Mouse (Mus musculus): ENCODE results near the gene Mfsd4b2. TPM values are rescaled to one million over a fixed set of nuclear protein-coding genes. Genes with fewer than 3 reads are reported as not detected.
"Not testable (repeated sequence)": the region's sequence is repeated elsewhere in the genome, so short reads cannot be mapped to it uniquely, and the experiment has no call there.

Gene Mfsd4b2
- total RNA-seq (2015; ENCODE audit: low replicate concordance): not detected in 2 replicates
- total RNA-seq (2017; ENCODE audit: low replicate concordance): not detected in 2 replicates

DNA sequence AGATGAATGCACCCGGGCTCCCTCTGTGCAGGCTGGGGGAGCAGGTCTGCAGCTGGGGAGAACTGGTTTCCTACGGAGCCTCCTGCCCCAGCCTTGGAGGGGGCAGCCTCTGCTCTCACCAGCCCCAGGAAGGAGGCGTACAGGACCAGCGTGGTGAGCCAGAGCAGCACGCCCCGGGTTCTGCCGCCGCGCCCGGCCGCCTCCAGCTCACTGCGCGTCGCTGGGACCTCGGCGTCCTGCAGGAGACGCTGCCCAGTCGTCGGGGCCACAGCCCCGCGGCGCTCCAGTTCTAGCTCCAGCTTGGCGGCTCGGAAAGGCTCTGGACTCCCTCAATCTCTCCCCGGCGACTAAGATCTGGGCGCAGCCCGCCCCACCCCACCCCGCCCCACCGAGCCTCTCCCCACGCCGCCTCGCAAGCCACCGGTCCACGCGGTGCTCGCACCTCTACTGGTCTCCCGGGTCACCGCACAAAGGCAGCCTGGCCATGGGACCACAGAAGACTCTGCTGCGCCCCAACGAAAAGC is at the start of gene Mfsd4b2:
TSS of gene Mfsd4b2 (minus strand) at position 308 of the 524 bp plus-strand sequence.
- ATAC-seq (replicated peaks; ENCODE audit: low FRiP score, poor library complexity, severe bottlenecking): no peak

DNA sequence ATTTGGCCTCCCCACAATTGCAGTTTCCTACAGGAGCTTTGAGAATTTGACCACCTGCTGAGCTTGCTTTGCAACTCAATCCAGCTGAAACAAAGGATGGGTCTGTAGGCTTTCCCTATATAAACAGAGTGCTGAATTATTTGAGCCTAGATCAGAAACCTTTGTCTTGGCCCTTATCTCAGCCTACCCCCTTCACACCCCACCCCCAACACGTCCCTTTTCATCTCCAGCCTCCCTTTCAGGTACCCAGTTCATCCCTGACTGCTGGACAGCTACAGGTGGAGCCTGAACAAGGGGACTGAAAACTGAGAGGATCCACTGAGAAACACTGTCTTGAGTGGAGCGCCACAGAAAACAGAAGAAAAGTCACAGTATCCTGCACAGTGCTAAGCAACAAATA is 49.0 kb upstream of the Mfsd4b2 start:
- ATAC-seq (replicated peaks; ENCODE audit: low FRiP score, poor library complexity, severe bottlenecking): no peak

GRCm38 (mm10) chr10:39974982-39975381 is 48.3 kb upstream of the Mfsd4b2 start:
- ATAC-seq (replicated peaks; ENCODE audit: low FRiP score, poor library complexity, severe bottlenecking): no peak

- no peak for ATAC-seq (replicated peaks; ENCODE audit: low FRiP score, poor library complexity, severe bottlenecking)
Observed at GRCm38 (mm10) chr10:39967512-39967911, 40.8 kb upstream of the Mfsd4b2 start.

DNA sequence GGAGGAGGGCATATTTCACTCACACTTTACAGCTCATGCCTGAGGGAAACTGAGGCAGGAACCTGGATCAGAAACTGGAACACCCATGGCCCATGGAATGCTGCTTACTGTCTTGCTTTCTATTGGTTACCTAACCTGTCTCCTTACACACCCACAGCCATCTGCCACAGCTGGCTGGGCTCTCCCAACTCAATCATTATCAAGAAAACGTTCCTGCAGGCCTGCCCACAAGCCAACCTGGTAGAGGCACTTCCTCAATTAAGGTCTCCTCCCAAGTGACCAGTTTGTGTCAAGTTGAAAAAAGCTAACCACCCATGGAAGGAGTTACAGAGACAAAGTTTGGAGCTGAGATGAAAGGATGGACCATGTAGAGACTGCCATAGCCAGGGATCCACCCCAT is 35.2 kb upstream of the Mfsd4b2 start:
- ATAC-seq (replicated peaks; ENCODE audit: low FRiP score, poor library complexity, severe bottlenecking): no peak

- ATAC-seq (replicated peaks; ENCODE audit: low FRiP score, poor library complexity, severe bottlenecking): no peak
Observed at GRCm38 (mm10) chr10:39960441-39960822, 33.7 kb upstream of the Mfsd4b2 start.

- ATAC-seq (replicated peaks; ENCODE audit: low FRiP score, poor library complexity, severe bottlenecking): peak; percentile 89
Observed at GRCm38 (mm10) chr10:39959761-39960440, 33.2 kb upstream of the Mfsd4b2 start, which contains the start of gene Mfsd4b3. Mfsd4b3 (minus strand) TSS chr10:39960153.

DNA sequence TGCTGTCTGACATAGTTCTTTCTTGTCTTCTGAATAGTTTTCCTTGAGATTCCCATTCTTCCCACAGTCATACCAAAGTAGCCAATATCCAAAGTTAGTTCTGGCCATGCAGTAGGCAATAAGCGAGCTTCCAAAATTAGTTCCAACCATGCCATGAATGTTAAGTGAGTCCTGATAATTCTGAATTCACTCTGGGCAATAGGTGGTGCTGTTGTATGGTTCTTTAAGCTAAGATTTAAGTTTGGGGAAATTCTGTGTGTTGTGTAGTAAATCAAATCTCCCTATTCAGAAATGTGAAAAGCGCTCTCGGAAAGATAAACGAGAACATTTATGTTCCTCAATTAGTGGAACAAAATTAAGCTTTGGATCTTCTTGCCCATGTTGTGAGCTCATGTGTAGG is 31.5 kb upstream of the Mfsd4b2 start:
- ATAC-seq (replicated peaks; ENCODE audit: low FRiP score, poor library complexity, severe bottlenecking): no peak

GRCm38 (mm10) chr10:39956340-39956878 is 29.7 kb upstream of the Mfsd4b2 start:
- no peak for ATAC-seq (replicated peaks; ENCODE audit: low FRiP score, poor library complexity, severe bottlenecking)

DNA sequence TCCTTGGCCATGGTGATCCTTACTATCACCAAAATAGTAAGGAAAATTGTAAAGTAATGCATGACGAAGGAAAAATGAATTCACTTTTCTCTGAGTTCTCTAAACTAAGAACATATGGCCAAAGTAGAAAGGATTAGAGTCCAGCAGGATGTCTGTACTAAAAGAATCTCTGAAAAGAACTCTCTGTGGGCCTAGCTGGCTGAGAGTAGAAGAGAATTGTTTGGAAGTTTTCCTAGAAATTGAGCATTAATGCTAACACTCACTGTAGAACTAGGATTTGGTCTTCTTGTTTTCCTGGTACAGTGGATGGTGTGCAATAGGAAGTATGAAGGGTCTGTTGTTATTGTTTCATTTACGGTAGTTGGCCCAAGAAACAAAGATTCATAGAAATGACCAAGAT is 28.4 kb upstream of the Mfsd4b2 start:
- ATAC-seq (replicated peaks; ENCODE audit: low FRiP score, poor library complexity, severe bottlenecking): no peak

- no peak for ATAC-seq (replicated peaks; ENCODE audit: low FRiP score, poor library complexity, severe bottlenecking)
Observed at GRCm38 (mm10) chr10:39949377-39949954, 22.7 kb upstream of the Mfsd4b2 start.

DNA sequence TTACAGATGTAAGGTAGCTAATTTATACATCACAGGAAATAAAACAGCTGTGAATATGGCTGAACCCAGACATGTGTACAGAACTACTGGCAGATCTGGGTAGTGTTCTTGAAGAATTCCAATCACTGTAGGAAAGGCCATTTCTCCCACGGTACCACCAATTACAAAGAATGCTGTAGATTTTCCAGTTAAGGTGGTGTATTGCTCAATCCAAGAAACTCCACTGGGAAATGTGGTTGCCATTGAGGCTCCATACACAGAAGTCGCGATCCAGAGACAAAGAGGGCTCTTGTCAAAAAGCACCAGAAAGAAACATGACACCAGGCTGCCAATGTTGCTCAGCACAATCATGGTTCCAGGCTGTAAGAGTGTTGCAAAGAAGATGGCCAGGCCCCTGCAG is 20.5 kb upstream of the Mfsd4b2 start:
- ATAC-seq (replicated peaks; ENCODE audit: low FRiP score, poor library complexity, severe bottlenecking): not testable (repeated sequence)

DNA sequence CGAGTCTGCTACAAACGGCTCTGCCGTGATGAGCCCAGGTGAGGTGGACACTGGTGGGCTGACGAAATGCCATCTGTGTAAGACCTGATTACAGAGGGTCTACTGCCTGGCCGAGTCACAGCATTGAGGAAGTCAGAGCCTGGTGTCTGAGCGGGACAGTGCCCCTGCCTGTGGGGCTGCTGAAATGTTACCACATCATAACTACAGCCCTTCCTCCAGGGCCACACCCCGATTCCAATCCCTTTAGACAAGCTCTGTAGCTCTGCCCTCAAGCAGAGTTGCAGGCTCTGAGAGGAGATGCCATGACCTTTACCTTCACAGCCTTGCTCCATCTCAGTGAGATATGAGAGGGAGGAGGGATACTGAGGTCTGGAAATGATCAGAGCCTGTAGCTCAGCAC is 9.8 kb upstream of the Mfsd4b2 start:
- no peak for ATAC-seq (replicated peaks; ENCODE audit: low FRiP score, poor library complexity, severe bottlenecking)

DNA sequence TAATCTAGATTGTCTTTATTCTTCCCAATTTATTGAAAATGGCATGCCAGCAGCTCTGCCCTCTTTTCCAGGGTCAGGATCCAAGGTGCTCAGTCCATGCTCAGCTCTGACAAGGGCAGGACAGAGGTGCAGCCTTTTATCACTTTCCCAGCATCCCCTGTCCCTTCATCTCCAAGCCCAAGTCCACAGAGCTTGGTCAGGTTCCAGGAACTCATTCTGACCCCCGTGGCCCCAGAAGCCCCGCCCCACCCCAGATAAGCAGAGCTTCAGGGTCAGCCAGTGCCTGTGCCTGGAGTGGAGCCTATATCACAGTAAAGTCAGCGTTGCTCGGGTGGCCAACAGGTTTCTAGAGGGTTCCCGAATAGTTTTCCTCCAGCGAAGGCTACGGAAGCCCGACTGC is 2.2 kb downstream of the Mfsd4b2 start:
- ATAC-seq (replicated peaks; ENCODE audit: low FRiP score, poor library complexity, severe bottlenecking): not testable (repeated sequence)

- no peak for ATAC-seq (replicated peaks; ENCODE audit: low FRiP score, poor library complexity, severe bottlenecking)
Observed at GRCm38 (mm10) chr10:39912616-39913015, 14.1 kb downstream of the Mfsd4b2 start.

DNA sequence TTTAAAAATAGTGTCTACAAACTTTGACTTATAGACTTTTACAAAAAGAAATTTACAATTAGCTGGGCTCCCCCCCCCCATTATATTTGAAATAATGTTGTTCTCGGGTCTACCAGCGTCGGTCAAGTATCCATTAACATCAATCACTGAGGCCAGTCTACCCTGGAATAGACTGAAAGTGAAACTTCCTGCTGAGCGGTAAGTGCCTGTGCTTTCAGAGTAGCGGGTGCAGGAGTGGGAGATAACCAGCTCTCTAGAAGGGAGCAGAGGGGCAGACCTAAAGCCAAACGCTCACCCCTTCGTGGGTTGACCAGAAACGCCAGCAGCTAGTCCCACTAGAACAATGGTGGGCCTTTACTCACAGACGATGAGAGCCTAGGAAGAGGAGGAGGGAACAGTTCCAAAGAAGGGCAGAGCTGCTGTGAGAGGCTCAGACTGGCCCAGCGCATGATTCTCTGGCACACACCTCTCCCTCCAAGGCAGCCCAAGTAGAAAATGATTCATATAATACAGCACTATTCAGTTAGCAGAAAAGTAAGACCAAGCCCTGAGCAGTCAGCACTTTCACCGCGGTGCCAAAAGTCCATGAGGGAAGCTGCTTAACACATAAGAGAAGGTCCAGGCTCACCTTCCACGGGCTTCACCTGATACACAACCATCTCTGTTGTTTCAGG is 17.8 kb downstream of the Mfsd4b2 start:
- ATAC-seq (replicated peaks; ENCODE audit: low FRiP score, poor library complexity, severe bottlenecking): no peak

GRCm38 (mm10) chr10:39906799-39907658 is 19.7 kb downstream of the Mfsd4b2 start:
- ATAC-seq (replicated peaks; ENCODE audit: low FRiP score, poor library complexity, severe bottlenecking): no peak

DNA sequence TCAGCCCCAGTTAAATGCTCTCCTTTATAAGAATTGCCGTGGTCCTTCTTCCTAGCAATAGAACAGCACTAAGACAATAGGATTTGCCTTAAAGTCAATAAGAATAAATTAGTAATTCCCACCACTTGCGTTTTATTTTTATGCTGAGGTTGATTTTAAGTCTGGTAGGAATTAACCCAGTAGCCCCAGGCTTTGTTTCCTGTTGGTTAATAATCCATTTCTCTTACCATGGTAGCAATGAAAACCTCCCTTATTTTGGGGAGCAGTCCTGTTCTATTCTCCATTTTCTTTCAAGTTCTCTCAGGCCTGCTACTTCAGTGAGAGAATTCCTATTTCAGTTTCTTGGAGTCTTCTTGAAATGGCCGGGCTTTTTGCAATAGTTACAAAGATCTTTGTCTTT is 22.5 kb downstream of the Mfsd4b2 start:
- ATAC-seq (replicated peaks; ENCODE audit: low FRiP score, poor library complexity, severe bottlenecking): no peak

- peak; percentile 74 for ATAC-seq (replicated peaks; ENCODE audit: low FRiP score, poor library complexity, severe bottlenecking)
Observed at GRCm38 (mm10) chr10:39898874-39899371, 27.8 kb downstream of the Mfsd4b2 start, which contains the start of gene Mfsd4b4. Mfsd4b4 (minus strand) TSS chr10:39899238.
